Mouse (Mus musculus) liver, embryonic 11.5 days (tissue): ENCODE measurements at regions not wholly inside any gene's neighbourhood (a gene's known extent, or its start where the extent isn't known, plus 50 kb on each side); places are given as distances from the start of the nearest gene placed in this dataset.
A peak's percentile ranks its signal among the peaks of the same experiment; 100 is the strongest.

Source experiments
- ATAC-seq: fragments of 200-750 bp; cut with Nextera tagmentation; replicated peaks from 2 replicates; pipeline ENCODE4 v1.8.0; 2017; ENCODE audit warnings: moderate number of reproducible peaks, mild to moderate bottlenecking, moderate TSS enrichment, moderate library complexity; ENCODE audit not compliant: low FRiP score
- DNase-seq: peaks from one replicate; pipeline ENCODE4 v3.0.0-alpha.2; 2017; ENCODE audit warnings: low spot score
- H3K27ac ChIP-seq: fragments of 300-500 bp; sonication (generic); 2 replicates; pipeline ENCODE4 v1.5.1; 2014; ENCODE audit warnings: mild to moderate bottlenecking, low read depth, low read length, control low read depth
- H3K27me3 ChIP-seq: fragments of 300-500 bp; sonication (generic); replicated peaks from 2 replicates; pipeline ENCODE4 v1.6.1; 2014; ENCODE audit warnings: low read length, mixed read lengths; ENCODE audit not compliant: control insufficient read depth, insufficient read depth
- H3K36me3 ChIP-seq: fragments of 300-500 bp; sonication (generic); 2 replicates; pipeline ENCODE4 v1.6.1; 2014; ENCODE audit warnings: mild to moderate bottlenecking, low read length, moderate library complexity, mixed read lengths; ENCODE audit not compliant: control insufficient read depth, insufficient read depth
- H3K4me1 ChIP-seq: fragments of 300-500 bp; sonication (generic); replicated peaks from 2 replicates; pipeline ENCODE4 v1.6.1; 2014; ENCODE audit warnings: low read length, mixed read lengths; ENCODE audit not compliant: control insufficient read depth, insufficient read depth
- H3K4me2 ChIP-seq: fragments of 300-500 bp; sonication (generic); 2 replicates; pipeline ENCODE4 v1.6.1; 2014; ENCODE audit warnings: mild to moderate bottlenecking, control low read depth, moderate library complexity
- H3K4me3 ChIP-seq: fragments of 300-500 bp; sonication (generic); 2 replicates; pipeline ENCODE4 v1.5.1; 2014; ENCODE audit warnings: low read depth, low read length, control low read depth
- H3K9ac ChIP-seq: fragments of 300-500 bp; sonication (generic); 2 replicates; pipeline ENCODE4 v1.6.1; 2014; ENCODE audit warnings: low read depth, low read length, control low read depth
- H3K9me3 ChIP-seq: fragments of 300-500 bp; sonication (generic); 2 replicates; pipeline ENCODE4 v1.6.1; 2016; ENCODE audit warnings: low read length, inconsistent platforms, mixed read lengths; ENCODE audit not compliant: control insufficient read depth
- WGBS: fragments of 180-500 bp; shearing (Covaris S2); extraction: QIAGEN DNeasy Blood & Tissue Kit; methylation state at CpG from one replicate; pipeline ENCODE4 v1.1.7; 2014; 5-methylcytosine and 5-hydroxymethylcytosine counted together

DNA sequence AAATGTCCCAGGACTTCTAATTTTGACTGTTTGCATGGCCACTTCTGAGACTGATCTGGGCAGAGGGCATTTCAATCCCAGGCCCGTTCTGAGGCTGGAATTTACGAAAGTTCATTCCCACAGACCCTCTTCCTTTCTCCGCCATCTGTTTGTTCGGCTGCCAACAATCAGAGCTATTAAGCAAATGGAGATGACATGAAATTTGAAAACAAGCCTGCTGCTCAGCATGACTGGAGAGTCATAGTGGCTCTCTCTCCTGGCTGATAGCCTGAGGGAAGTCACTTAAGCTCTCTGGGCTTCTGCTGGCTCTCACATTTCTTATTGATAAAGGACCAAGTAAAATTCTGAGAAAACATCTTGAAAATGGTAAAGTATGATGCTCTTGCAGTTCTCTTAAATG is 85.9 kb downstream of the Otud1 start:
- Histone ChIP-seq H3K27ac (no peak overlapping the region), H3K27me3 (no peaks in the 10 kb centered on the region), H3K4me2 (no peak overlapping the region), H3K4me3 (no peak overlapping the region), H3K36me3 (no peaks in the 10 kb centered on the region), H3K9ac (no peak overlapping the region), H3K4me1 (no peaks in the 10 kb centered on the region), H3K9me3 (no peaks in the 10 kb centered on the region)
- DNase-seq (no peak), ATAC-seq (no peak)
- whole genome bisulfite sequencing: 91% methylated on average over 4 of the region's 4 CpGs

DNA sequence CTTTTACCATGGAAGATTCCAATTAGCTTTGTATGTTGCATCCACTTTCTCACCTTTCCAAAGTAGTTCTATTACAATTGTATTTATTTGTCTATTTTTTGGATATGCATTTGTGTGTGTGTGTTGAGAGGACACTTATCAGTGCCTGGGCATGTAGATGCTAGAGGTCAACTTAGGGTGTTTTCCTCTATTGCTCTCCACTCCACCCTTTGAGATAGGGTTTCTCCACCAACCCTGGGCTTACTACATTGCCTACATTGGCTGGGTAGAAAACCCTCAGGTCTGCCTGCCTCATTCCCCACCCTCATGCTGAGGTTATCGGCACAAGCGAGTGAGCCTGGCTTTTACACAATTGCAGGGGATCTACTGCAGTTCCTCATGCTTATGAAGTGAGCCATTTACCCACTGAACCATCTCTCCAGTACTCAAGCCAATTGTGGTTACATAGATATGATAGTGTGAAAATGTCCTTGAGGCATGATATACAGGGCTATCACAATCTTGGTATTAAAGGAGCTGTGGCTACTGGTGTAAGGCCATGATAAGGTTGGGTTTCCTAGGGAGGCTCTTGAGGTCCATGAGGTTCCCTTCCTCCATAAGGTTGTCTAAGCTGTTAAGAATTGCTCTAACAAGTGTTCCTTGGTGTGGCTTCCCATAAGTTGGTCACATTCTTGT is 87.6 kb downstream of the Otud1 start:
- Histone ChIP-seq H3K27me3 (no peaks in the 10 kb centered on the region), H3K9ac (no peak overlapping the region), H3K27ac (no peak overlapping the region), H3K9me3 (no peaks in the 10 kb centered on the region), H3K4me3 (no peak overlapping the region), H3K4me1 (no peaks in the 10 kb centered on the region), H3K36me3 (no peaks in the 10 kb centered on the region), H3K4me2 (no peak overlapping the region)
- WGBS: 69% methylated on average over 2 of the region's 2 CpGs
- DNase-seq (no peak), ATAC-seq (peak; percentile 53)

- no peaks in the 10 kb centered on the region for H3K36me3 ChIP-seq
- H3K9ac ChIP-seq: no peak overlapping the region
- H3K4me2 ChIP-seq: no peak overlapping the region
- no peaks in the 10 kb centered on the region for H3K27me3 ChIP-seq
- ATAC-seq (no peak), DNase-seq (no peak)
- no peak overlapping the region for H3K27ac ChIP-seq
- WGBS: 85% methylated on average over 11 of the region's 11 CpGs
- no peaks in the 10 kb centered on the region for H3K4me1 ChIP-seq
- H3K9me3 ChIP-seq: no peaks in the 10 kb centered on the region
- H3K4me3 ChIP-seq: no peak overlapping the region
Observed at GRCm38 (mm10) chr2:19752753-19753152, 95.2 kb downstream of the Otud1 start.

- DNase-seq: no peak
- no peaks in the 10 kb centered on the region for H3K4me1 ChIP-seq
- H3K9me3 ChIP-seq: no peaks in the 10 kb centered on the region
Observed at GRCm38 (mm10) chr2:19753479-19753878, 95.9 kb downstream of the Otud1 start.

DNA sequence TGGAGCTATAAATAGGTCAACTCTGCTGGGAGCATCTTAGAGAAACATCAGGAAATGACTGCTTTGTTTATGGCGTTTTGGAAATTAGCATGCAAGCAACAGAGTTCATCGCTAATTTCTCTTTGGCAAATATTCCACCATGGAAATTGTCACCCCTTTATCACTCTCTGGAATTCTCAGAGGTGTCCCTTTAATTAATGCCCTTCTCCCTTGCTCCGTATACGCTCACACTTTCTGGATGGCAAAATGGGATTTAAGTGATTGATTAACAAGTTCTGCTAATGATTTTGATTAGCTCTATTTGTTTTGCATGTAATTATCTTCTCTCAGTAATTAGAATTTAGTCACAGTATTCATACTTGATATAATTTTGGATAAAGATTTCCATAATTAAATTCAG is 100.4 kb downstream of the Otud1 start:
- Histone ChIP-seq H3K4me1 (no peaks in the 10 kb centered on the region), H3K4me3 (no peak overlapping the region), H3K9ac (no peak overlapping the region), H3K4me2 (no peak overlapping the region), H3K27ac (no peak overlapping the region), H3K36me3 (no peaks in the 10 kb centered on the region), H3K9me3 (no peaks in the 10 kb centered on the region), H3K27me3 (no peaks in the 10 kb centered on the region)
- DNase-seq (no peak), ATAC-seq (no peak)
- WGBS: 72% methylated on average over 4 of the region's 4 CpGs

More at GRCm38 (mm10) chr2:19753479-19753878, 95.9 kb downstream of the Otud1 start:
- no peak for ATAC-seq
- Histone ChIP-seq H3K4me3 (no peak overlapping the region), H3K27me3 (no peaks in the 10 kb centered on the region), H3K4me2 (no peak overlapping the region), H3K27ac (no peak overlapping the region), H3K36me3 (no peaks in the 10 kb centered on the region), H3K9ac (no peak overlapping the region)

GRCm38 (mm10) chr2:19759169-19759568 is 101.6 kb downstream of the Otud1 start:
- Histone ChIP-seq H3K27me3 (no peaks in the 10 kb centered on the region), H3K36me3 (no peaks in the 10 kb centered on the region), H3K4me3 (no peak overlapping the region), H3K9me3 (no peaks in the 10 kb centered on the region), H3K27ac (no peak overlapping the region), H3K9ac (no peak overlapping the region), H3K4me2 (no peak overlapping the region), H3K4me1 (no peaks in the 10 kb centered on the region)
- DNase-seq (no peak), ATAC-seq (peak; percentile 41; the same call in 1 of the 2 replicates)
- 33% methylated on average over 2 of the region's 2 CpGs for WGBS

GRCm38 (mm10) chr2:19759577-19759976 is 102.0 kb downstream of the Otud1 start:
- Histone ChIP-seq H3K27ac (no peak overlapping the region), H3K27me3 (no peaks in the 10 kb centered on the region), H3K4me1 (no peaks in the 10 kb centered on the region), H3K9ac (no peak overlapping the region), H3K9me3 (no peaks in the 10 kb centered on the region), H3K36me3 (no peaks in the 10 kb centered on the region), H3K4me3 (no peak overlapping the region), H3K4me2 (no peak overlapping the region)
- 87% methylated on average over 4 of the region's 6 CpGs for WGBS
- DNase-seq (no peak), ATAC-seq (no peak)

DNA sequence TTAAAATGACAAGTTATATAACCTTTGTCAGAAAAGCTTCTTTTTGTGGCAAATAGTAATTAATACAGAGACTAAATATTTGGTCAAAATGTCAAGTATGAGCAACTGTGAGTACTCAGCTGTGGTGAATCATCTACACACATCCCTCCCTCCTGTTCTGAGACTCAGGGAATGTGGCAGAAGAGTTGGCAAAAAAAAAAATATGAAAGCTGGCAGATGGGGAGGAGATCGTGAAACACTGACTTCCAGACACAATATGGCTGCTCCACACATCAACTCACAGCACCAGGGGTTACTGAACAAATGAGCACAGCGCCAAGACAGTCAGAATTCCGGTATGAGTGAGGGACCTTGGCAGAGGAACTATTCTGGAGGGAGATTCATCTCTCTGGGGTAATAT is 105.4 kb downstream of the Otud1 start:
- Histone ChIP-seq H3K36me3 (no peaks in the 10 kb centered on the region), H3K9me3 (no peaks in the 10 kb centered on the region), H3K9ac (no peak overlapping the region), H3K27ac (no peak overlapping the region), H3K4me3 (no peak overlapping the region), H3K4me2 (no peak overlapping the region), H3K27me3 (no peaks in the 10 kb centered on the region), H3K4me1 (no peaks in the 10 kb centered on the region)
- ATAC-seq (no peak), DNase-seq (no peak)
- 62% methylated on average over 3 of the region's 3 CpGs for WGBS

DNA sequence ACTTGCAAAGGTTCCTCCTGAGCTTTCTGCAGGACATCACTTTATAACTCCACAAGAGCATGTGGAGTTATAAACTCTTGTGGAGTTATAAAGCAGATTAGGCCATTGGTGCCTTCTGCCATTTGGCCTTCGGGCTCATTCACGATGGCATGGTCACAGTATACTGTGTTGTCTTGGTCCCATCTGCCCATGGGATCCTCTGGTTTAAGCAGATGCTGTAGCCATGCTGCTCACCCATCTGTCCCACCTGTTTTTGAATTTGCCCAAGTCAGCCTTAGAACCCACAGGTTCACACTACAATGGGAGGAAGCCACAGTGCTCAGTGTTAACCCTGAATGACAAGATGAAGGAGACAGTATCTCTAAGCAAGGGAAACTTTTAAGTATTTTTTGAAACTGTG is 124.7 kb upstream of the Etl4 start:
- WGBS: 86% methylated on average over 2 of the region's 2 CpGs

More for the DNA sequence above, 124.7 kb upstream of the Etl4 start:
- DNase-seq (no peak), ATAC-seq (no peak)
- H3K4me3 ChIP-seq: no peak overlapping the region
- no peaks in the 10 kb centered on the region for H3K36me3 ChIP-seq
- H3K27me3 ChIP-seq: no peaks in the 10 kb centered on the region
- no peaks in the 10 kb centered on the region for H3K4me1 ChIP-seq
- H3K9ac ChIP-seq: no peak overlapping the region
- H3K4me2 ChIP-seq: no peak overlapping the region
- H3K27ac ChIP-seq: no peak overlapping the region
- H3K9me3 ChIP-seq: no peaks in the 10 kb centered on the region
